Mouse (Mus musculus) megakaryocyte-erythroid progenitor cell, adult 5-6 weeks (primary cell): ENCODE results near the gene Chtop. TPM values are rescaled to one million over a fixed set of nuclear protein-coding genes. Genes with fewer than 3 reads are reported as not detected.

Experiments used
- ATAC-seq: replicated peaks from 2 replicates; pipeline ENCODE4 v1.8.0; 2016; ENCODE audit warnings: mild to moderate bottlenecking, inconsistent platforms; ENCODE audit not compliant: severe bottlenecking, poor library complexity, low FRiP score, low TSS enrichment
- total RNA-seq, 2 experiments: library from RNA; stranded (forward) in 1 of 2; stranded (reverse) in 1 of 2; fragments of 200-1000, 215-1000 nt in 1 of 2; fragments of >200 nt in 1 of 2; fragmentation: Nextera tagmentation in 1 of 2; gene quantifications; 2 replicates each; pipeline ENCODE4 v1.2.3; 2014 to 2017

The Chtop gene
- total RNA-seq, 2 experiments from 2014 or later: 118 to 154 TPM

- no peak for ATAC-seq
Measured at GRCm38 (mm10) chr3:90512948-90513642, 3.8 kb upstream of the Chtop start.

- no peak for ATAC-seq
Measured at GRCm38 (mm10) chr3:90512276-90512675, 3.0 kb upstream of the Chtop start.

GRCm38 (mm10) chr3:90509747-90510123 is 437 bp upstream of the Chtop start:
- ATAC-seq: no peak

GRCm38 (mm10) chr3:90508287-90508949 is 880 bp downstream of the Chtop start:
- ATAC-seq: no peak

DNA sequence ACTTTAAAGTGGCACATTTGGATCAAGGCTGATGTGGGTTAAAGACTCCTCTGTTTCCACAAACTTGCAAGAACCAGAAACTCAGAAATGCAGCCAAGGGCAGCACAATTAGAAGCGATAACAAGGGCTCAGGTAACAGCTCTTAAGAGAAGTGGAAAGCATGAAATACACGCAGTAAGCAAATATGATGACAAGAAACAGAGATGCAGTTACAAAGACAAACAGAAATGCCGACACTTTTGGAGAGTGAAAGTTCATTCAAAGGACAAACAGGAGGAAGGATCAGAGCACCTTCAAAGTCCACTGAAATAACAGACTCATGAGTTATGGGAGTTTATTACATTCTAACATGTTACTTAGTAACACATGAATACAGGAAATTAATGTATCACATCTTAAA is 2.9 kb downstream of the Chtop start:
- ATAC-seq: no peak

DNA sequence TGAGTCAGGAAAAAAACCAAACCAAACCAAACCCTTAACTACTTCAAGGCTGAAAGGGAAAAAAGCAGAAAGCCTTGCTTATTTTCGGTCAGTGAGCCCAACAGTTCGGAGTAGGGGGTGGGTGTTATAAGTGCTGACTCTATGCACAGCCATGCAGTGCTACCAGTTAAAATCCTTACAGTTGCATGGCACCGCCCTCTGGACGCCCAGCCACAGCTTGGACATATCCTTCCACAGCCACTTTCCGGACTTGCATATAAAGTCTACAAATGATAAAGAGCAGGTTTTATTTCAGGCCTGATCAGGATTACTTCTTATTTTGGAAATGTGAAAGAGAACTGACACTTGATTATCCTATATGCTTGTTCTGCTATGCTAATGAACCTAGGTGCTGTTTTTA is 4.1 kb downstream of the Chtop start:
- ATAC-seq: no peak

DNA sequence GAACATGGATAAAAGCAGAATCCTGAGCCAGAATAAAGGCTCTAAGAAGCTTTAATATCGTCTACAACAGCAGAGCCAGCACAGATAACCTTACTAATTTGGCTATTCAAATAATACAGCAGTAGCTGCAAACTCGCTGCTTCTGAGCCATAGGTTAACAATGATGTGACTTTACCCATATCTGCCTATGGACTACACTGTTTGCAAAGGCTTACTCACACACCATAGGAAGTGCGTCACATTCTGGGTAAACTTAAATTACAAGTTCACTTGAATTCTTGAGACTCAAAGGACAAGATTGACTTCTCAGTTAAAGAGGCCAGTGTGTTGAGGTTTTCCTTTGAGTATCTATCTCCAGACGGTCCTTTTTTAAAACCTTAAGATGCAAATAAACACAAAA is 5.9 kb downstream of the Chtop start:
- ATAC-seq: no peak

DNA sequence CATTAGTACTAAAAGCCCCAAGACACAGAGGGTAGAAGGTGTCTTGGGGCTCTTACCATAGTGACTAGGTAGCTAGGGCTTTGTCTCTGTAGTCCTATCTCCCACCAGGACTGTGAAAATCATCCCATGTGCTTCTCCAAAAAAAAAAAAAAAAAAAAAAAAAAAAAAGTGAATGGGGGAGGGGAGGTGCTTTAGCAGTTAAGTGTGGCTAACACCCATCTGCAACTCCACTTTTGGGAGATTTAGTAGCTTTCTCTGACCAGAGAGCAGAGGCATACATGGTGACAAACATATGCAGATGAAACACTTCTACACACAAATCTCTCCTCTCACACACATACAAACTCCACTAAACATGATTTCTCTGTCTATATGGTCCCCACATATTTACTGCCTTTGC is 11.7 kb downstream of the Chtop start:
- ATAC-seq: no peak

GRCm38 (mm10) chr3:90495850-90496525 is 13.3 kb downstream of the Chtop start:
- ATAC-seq: no peak

GRCm38 (mm10) chr3:90493831-90494540 is 15.3 kb downstream of the Chtop start:
- ATAC-seq: no peak

DNA sequence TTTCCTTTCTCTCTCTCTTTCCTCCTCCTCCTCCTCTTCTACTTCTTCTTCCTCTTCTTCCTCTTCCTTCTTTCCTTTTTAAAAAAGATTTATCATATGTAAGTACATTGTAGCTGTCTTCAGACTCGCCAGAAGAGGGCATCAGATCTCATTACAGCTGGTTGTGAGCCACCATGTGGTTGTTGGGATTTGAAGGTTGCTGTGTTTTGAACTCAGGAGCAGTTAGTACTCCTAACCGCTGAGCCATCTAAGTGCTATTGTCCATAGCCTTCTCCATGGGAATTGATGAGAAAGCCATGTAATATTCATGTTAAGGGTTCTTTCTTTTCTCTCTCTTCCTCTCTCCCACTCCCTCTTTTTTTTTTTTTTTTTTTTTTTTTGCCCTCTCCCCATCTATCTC is 17.9 kb downstream of the Chtop start:
- no peak for ATAC-seq

DNA sequence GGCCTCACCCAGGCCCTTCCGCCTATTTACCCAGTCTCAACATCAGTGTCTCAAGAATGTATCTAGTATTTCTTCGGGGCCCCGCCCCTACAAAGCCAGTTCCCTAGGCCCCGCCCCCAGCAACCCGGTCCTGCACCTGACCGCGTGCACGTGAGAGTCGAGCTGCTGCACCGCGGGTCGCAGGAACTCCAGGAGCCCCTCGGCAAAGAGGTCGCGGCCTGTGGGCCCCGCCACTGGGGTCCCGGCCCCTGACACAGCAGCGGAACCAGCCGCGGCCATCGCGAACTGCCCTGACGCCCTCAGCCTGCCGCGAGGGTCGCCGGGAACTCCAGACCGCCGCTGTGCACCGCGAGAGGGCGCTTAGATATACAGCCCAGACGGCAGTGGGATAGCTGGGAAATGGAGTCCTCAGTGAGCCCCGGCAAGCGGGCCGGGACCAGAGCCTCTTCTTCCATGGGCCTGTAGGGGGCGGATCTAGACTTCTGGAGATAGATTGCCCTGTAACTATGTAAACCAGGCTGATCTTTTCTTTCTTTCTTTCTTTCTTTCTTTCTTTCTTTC is 18.5 kb downstream of the Chtop start, which contains the start of gene Snapin:
Gene Snapin (minus strand): TSS at position 338 of the 561 bp plus-strand sequence.
- peak; percentile 98 for ATAC-seq

DNA sequence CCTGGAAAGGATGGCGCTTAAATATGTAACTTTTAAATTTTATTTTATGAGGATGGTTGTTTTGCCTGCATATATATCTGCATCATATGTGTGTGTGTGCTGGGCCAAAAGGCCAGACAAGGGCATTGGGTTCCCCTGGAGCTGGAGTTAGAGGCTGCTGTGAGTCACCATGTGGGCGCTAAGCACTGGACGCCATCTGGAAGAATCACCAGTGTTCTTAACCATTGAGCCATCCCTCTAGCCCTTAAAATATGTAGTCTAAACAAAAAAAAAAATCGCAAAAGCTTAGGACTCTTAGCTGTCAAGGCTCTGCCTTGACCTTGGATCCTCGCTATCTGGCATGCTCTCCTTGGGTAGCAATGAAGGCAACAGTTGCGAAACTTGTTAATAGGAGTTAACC is 20.7 kb downstream of the Chtop start:
- no peak for ATAC-seq

DNA sequence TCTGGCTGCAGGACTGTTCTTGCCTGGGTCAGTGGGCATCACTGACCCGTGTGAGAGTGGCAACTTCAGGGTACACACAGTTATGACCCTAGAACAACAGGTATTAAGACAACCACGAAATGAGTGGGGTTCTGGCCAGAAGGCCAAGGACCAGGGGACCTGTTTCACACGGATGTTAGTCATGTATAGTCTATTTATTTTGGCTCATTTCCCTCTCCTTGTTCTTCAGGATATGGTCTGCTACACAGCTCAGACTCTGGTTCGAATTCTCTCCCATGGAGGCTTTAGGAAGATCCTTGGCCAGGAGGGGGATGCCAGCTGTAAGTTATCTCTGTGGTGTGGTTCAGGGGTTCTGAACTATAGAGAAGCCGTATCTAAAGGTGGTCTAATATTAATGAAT is 22.3 kb downstream of the Chtop start:
- no peak for ATAC-seq

DNA sequence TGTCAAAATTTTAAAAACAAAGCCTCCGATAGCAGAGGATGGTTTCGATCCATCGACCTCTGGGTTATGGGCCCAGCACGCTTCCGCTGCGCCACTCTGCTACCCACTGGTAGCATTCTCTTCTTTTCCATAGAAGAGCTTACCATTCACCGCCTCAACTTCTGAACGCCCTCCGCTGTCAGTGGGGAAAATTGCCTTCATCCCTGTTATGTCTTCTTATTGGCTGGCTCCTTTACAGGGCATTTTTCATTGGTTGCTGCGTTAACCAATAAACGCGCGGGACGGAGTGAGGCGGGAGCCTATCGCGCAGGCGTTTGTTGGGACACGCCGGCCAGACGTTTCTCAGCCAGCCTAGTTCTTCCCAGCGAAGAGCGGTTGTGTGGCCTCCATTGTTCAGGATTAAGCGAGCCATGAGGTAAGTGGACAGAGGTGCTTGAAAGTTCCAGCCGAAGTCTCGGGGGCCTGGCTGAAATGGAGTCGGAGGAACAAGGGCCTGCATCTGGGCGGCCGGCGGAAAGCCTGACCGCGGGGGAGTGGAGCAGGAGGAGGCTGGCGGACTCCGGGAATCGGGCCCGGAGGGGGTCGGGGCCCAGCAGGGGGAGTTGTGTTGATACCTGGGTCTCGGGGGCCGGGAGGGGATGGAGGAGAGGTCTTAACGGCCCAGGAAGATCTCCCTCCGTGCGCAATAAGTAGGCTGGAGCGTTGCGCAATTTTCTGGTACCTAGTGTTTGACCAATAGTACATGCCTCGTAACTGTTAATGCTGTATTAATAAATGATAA is 33.3 kb downstream of the Chtop start, which contains the start of gene Ilf2:
Gene Ilf2 (plus strand): TSS at position 296 of the 781 bp plus-strand sequence.
- ATAC-seq: peak; percentile 97

DNA sequence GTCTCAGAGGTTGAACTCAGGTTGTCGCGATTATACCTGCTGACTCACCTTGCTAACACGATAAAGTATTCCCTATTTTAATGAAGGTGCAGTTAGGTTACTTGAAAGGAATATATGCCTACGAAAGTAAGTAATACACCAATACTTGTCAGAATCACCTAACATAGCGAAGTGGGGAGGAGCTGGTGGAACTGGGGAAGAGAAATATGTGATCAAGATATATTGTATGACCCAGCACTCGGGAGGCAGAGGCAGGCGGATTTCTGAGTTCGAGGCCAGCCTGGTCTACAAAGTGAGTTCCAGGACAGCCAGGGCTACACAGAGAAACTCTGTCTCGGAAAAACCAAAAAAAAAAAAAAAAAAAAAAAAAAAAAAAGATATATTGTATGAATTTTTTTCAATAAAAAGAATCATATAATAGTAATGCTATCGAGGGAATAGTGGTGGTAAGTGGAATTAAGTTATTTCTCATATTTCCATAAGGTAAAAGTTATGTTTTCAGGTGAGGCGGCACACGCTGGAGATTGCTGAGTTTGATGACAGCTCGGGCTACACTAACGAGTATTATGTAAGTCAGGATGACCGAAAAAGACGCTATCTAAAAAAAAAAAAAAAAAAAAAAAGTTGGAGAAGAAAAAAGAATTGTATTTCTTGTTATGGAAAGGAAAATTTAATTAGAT is 34.0 kb downstream of the Chtop start:
- ATAC-seq: no peak; the same call in 1 of the 2 replicates

DNA sequence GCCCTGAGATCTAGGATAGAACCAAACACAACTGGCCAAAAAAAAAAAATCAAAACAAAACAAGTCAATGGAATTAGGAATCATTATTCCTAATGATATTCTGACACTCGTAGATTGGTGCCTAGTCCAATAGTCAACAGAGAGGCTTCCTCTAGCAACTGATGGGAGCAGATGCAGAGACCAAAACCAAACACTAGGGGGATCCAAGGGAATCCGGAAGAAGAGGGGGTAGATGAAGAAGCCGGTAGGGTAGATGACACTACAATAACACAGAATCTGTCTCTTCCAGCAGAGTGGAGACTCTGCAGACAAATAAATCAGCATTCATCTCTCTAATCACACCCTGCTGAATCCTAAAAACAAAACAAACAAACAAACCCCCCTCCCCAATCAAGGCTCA is 37.1 kb downstream of the Chtop start:
- peak; percentile 67 for ATAC-seq

DNA sequence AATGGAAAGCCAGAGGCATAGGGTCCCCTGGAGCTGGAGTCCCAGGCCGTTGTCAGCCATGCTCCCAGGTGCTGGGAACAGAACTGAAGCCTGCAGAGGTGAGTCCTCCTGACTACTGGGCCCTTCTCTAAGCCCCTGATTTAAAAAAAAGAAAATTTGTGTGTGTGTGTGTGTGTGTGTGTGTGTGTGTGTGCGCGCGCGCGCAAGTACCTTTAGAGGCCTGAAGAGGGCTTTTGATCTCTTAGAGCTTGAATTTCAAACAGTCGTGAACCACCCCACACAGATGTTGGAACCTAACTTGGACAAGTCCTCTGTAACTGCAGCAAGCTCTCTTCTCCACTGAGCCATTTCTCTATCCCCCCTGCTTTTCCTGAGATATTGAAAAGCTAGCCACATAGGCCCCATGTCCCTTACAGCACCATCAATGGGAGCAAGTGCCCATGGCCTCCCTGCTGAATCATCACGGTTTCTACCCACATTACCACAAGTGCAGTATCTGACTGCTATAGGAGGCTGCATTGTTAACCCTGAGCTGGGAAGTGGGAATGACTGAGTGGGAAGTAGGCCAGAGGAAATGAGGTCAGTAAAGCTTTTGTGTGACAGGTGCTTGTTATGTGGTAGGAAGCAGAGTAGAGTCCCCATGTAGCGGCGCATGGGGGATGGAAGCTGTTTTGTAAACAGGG is 41.5 kb downstream of the Chtop start:
- ATAC-seq: no peak
